Mouse (Mus musculus) frontal cortex, postnatal 36 days (tissue): Measurements from ENCODE around the gene Mvb12a.
"Not testable (repeated sequence)": the region's sequence is repeated elsewhere in the genome, so short reads cannot be mapped to it uniquely, and the experiment has no call there.

Source experiments
- DNase-seq, 2 experiments: peaks; one replicate each; pipeline ENCODE4 v3.0.0; 2022; ENCODE audit warnings: low spot score in 2 of 2

The Mvb12a gene

DNA sequence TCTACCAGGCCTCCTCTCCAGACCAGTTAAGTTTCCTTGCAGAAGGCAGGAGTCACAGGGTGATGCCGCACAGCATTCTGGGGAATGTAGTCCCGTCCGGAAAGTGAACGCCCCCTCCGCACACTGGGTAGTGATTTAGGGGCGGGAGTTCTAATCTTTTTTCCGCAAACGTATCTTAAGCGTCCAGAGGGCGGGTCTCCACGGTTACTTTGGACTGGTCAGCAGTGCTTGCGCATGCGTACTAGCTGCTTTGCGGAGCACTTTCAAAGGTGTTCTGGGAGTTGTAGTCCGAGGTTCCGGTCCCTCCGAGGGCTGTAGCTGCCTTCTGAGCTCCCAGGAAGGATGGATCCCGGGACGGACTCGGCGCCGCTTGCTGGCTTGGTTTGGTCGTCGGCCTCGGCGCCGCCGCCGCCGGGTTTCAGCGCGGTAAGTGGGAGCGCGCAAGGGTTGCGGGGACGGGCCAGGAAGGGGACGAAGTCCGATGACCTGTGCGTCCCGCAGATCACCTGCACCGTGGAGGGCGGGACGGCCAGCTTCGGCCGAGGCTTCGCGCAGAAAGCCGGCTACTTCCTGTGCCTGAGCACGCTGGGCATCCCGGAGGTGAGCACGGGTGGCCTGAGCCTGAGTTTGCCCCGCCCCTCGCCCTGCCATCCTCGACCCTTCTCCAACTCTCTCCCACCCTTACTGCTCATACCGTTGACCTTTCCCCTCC is at the start of gene Mvb12a:
Mvb12a (plus strand) TSS at position 291 of the 712 bp plus-strand sequence.
- peak; percentile 96 to 98 for DNase-seq

DNA sequence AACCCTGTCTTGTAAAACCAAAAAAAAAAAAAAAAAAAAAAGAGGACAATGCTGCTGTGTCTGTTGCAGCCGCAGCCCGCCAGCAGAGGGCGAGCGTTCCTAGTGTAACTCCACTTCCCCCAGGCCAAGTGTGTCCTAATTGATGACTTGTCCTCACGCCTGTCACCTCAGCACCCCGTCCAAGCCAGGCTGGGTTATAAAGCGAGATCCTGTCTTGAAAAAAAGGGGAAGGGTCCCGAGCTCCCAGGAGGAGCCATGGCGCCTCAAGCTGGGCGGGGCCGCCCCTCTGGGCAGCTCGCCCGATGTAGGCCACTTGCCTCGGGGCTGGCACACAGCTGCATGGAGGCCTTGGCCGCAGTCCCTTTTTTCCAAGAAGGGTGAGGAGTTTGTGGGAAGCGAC is 47.7 kb upstream of the Mvb12a start:
- DNase-seq, result peak; percentile 75 to 81

DNA sequence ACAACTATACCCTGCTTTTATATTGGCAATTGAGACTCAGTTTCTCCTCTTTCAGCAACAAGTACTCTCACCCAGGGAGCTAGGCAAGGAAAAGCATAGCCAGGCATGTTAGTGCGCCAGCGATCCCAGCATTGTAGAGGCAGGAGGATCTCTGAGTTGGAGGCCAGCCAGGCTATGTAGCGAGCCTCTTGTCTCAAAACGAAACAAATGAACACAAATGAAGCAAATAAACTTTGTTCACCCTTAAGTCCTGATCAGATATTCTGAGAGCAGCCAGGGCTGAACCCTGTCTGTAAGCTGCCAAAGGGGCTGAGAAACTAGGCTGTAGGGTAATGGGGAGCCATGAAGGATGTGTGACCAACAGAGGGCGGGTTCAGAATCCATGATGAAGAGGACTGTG is 46.9 kb upstream of the Mvb12a start:
- no peak for DNase-seq

GRCm38 (mm10) chr8:71496481-71496880 is 46.2 kb upstream of the Mvb12a start:
- no peak for DNase-seq

DNA sequence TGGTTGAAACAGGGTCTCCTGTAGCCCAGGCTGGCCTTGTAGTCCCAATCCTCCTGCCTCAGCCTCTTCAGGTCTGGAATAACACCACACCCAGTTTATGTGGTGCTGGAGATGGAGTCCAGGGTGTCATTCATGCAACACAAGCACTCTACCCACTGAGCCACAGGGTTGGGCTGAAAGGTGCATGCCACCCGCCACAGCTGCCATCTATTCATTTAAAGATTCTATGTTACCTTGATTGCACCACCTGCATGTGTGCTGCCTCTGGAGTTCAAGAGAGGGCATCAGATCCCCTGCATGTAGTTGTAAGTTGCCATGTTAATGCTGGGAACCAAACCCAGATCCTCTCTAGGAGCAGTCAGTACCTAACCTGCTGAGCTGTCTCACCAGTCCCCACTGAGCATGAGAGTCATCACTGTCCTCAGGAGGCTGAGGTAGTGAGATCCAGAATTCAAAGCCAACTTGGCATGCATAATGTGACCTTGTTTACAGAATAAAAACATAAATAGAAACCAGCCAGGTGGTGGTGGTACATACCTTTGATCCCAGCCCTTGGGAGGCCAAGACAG is 45.6 kb upstream of the Mvb12a start:
- no peak for DNase-seq

DNA sequence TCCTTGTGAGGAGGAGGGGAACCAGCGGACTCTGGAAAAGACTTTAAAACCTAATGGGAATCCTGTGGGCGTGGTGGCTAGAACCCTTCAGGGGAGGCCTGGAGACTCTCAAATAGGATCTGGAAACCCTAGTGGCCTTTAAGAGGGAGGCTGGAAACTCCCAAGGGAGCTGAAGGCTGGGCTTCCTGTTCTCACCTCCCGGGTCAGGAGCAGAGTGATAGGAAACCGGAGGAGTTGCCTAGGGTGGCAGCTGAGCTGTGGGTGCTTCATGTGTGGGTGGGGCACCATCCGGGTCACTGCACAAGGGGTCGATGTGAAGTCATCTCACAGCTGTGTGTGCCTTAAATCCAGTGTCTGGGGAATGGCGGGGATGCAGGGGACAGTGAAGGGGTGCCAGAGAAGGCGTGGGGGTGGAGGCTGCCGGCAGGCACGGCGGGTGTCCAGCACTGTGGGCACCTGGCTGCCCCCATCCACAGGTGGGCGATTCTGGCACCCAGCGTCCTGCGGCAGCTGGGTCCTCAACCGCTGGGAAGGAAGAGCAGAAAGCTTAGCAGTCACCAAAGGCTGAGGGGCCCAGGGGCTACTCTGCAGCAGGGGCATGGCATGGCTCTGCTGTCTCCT is 44.7 kb upstream of the Mvb12a start:
- no peak for DNase-seq

DNA sequence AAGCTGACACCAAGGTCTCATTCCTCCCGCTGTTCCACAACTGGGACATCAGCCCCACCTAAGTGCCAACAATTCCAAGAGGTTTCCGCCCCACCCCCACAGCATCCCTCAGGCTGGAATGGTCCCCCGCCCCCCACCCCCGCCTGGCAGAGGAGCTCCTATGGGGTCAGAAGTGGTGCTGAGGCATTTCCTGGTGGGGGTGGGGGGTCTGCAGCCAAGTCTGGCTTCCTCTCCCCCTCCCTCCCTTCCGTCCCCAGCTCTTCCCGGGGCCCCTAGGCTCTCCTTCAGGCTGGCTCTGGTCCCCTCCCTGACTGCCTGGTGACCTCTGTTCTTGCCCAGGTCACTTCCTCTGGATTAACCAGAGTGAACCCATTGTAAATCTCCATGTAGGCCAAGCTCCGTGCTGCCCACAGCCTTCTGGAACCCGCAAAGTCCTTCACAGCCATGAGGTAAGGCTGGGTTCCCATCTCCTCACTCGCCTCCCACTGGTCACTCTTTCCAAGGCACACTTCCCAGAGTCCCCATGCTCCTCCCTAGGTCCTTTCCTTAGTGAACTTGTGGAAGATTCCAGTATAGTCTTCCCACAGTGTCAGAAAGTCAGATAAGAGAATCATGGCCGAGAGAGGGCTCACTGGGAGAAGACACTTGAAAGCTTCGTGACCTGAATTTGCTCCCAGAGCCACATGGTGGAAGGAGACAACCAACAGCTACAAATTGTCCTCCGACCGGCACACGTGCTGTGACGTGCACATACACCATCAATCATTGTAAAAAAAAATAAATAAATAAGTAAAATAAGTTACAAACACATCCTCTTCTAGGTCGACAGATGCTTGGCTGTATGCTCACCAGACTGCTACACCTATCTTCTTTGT is 43.7 kb upstream of the Mvb12a start:
- no peak for DNase-seq

DNA sequence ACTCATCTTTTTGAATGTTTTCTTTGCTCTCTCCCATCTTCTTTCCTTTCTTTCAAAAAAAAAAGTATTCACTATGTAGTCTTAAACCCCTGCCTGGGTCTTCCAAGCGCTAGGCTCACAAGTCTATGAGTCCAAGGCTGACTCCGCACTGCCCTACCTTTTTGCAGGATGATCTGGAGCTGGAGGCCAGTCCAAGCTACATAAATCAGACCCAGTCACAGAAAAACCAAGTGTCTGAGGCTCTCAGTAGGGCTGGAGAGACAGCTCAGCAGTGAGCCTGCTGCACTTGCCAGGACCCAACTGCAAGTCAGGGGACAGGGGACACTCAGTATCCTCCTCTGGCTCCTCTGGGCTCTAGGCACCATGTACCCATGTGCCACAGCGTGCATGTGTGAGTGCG is 38.4 kb upstream of the Mvb12a start:
- no peak for DNase-seq

GRCm38 (mm10) chr8:71505326-71505725 is 37.4 kb upstream of the Mvb12a start:
- DNase-seq, result no peak

- no peak for DNase-seq
Measured at GRCm38 (mm10) chr8:71505979-71506378, 36.7 kb upstream of the Mvb12a start.

GRCm38 (mm10) chr8:71507589-71508104 is 35.1 kb upstream of the Mvb12a start:
- peak; percentile 70 to 90 for DNase-seq

DNA sequence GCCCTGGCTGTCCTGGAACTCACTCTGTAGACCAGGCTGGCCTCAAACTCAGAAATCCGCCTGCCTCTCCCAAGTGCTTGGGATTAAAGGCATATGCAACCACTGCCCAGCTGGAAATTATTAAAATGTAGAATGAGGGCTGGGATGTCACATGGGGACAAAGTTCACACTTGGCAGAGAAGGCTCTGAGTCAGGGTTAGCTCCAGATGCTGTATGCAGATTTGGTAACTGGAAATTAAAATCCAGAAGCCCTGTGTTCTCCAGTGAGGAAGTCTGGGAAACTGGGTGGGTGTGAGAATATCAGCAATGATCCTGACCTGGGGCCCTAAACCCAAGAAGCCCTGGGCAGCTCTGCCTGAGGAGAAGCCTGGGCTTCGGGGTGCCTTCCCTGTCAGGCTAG is 33.4 kb upstream of the Mvb12a start:
- no peak for DNase-seq

DNA sequence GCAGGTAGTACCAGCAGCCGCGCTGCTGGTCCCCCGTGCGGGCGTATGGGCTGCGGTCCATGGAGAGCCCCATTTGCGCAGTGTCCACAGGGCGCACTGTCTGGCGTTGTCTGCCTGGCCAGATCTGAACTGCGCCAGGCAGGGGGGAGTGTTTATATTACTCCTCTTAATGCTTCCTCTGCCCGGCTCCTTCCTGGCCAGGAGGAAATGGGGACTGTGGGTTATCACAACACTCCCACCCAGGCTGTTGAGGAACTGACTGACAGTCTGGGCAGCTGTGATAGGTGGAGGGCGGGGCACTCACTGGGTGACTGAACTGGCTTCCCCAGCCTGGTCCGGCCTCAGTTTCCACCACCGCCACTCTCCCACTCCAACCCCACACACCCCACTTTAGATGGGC is 31.1 kb upstream of the Mvb12a start, which contains the start of gene Plvap:
Plvap (minus strand) TSS at position 109 of the 400 bp plus-strand sequence.
- DNase-seq, result no peak

- DNase-seq, result no peak
Measured at GRCm38 (mm10) chr8:71513018-71513754, 29.5 kb upstream of the Mvb12a start.

DNA sequence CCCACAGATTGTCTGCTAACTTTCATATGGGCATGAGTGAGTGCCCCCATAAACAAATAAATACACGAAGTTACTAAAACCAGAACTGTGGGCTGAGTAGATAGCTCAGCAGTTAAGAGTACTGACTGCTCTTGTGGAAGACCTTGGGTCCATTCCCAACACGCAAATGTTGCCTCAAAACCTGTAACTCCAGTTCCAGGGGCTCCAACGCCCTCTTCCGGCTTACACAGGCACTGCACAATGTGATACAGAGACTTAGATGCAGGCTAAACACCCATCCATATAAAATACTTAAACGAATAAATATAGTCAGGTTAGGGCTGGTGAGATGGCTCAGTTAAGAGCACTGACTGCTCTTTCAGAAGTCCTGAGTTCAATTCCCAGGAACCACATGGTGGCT is 27.7 kb upstream of the Mvb12a start:
- DNase-seq, result no peak

DNA sequence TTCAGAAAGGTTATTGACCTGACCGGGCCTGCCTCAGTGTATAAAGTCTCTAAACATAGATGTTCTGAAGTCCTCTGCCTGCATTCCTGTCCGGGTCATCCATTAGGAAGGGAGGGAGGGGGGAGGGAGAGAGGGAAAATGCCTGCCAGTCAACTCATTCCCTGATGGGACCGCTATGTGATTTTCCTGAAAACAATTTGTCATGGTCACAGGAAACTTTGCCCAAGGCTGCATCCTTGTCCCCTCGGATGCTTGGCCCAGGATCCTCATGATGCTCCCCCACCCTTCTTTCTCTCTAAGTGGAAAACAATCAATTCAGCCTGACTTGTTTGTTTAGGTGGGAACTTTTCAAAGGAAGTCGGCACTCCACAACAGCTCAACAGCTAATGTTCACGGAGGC is 25.9 kb upstream of the Mvb12a start:
- no peak for DNase-seq

DNA sequence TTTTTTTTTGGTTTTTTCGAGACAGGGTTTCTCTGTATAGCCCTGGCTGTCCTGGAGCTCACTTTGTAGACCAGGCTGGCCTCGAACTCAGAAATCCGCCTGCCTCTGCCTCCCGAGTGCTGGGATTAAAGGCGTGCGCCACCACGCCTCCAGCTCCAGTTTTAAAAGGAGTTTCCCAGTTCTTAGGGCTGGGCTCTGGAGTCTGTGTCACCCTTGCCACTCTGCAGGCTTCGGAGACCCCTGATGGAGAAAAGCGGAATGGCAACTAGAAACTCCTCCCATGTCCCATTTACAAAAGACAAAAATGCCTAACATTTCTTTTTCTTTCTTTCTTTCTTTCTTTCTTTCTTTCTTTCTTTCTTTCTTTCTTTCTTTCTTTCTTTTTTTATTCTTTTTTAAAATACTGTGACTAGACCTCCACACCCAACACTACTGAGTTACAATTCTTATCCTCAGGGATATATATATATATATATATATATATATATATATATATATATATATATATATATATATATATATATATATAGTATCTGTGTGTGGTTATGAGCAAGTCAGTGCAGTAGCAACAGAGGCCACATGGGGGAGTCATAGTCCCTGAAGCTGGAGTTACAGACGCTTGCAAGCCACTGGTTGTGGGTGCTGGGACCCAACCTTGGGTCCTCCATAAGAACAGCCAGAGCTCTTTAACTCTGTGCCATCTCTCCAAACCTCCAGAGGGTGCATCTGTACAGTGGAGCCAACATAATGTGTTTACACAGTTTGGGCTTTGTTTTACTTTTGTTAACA is 23.5 kb upstream of the Mvb12a start:
- not testable (repeated sequence) for DNase-seq

DNA sequence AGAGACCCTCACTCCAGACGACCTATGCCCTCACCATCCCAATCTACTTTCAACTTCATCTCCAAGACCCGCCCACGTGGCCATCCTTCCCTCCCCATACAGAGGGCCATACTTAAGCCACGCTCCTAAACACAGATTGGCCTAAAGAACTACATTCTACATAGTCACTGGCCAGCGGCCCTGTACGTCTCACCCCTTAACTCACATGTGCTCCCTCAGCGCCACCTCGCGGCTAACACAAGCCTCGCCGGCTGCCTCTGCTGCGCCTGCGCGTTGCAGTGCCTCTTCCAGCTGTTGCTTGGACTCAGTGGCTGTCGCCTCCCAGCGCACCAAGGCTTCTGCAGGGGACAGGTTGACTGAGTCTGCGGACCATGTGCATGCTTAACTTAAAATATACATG is 21.1 kb upstream of the Mvb12a start:
- DNase-seq, result peak; percentile 90 to 94

GRCm38 (mm10) chr8:71525226-71526050 is 17.3 kb upstream of the Mvb12a start, which contains the start of gene Ccdc194:
Ccdc194 (minus strand) TSS chr8:71525711.
- DNase-seq, result no peak
